Mouse (Mus musculus) MEL (cell line): ENCODE results near the gene Ccdc125. TPM values are rescaled to one million over a fixed set of nuclear protein-coding genes. Genes with fewer than 3 reads are reported as not detected.
A peak's percentile ranks its signal among the peaks of the same experiment; 100 is the strongest.

Experiments
- DNase-seq: peaks from one replicate; pipeline ENCODE4 v3.0.0; 2011; ENCODE audit warnings: low read depth, low spot score
- H3K27ac ChIP-seq: 2 replicates; pipeline ENCODE4 v1.5.1; 2012; ENCODE audit warnings: low read depth, mild to moderate bottlenecking, control low read depth, low read length, moderate library complexity; ENCODE audit not compliant: control insufficient read depth
- H3K27me3 ChIP-seq, 2 experiments: fragments of 150-350 bp in 1 of 2; sonication (generic) in 1 of 2; 2 replicates each; pipeline ENCODE4 v1.6.1; 2012; ENCODE audit warnings: low read length in 2 of 2, mild to moderate bottlenecking in 2 of 2, improper control_type of control experiment in 1 of 2, moderate library complexity in 1 of 2; ENCODE audit not compliant: insufficient read depth in 2 of 2, control insufficient read depth in 1 of 2
- H3K36me3 ChIP-seq, 2 experiments: 2 replicates each; pipeline ENCODE4 v1.6.1; 2012 to 2014; ENCODE audit warnings: low read length in 2 of 2, improper control_type of control experiment in 1 of 2, inconsistent platforms in 1 of 2, mild to moderate bottlenecking in 1 of 2; ENCODE audit not compliant: insufficient read depth in 2 of 2, control insufficient read depth in 1 of 2
- H3K4me1 ChIP-seq, 2 experiments: fragments of 150-350 bp in 1 of 2; sonication (generic) in 1 of 2; 2 replicates each; pipeline ENCODE4 v1.6.1; 2012; ENCODE audit warnings: low read length in 2 of 2, improper control_type of control experiment in 1 of 2, mild to moderate bottlenecking in 1 of 2; ENCODE audit not compliant: insufficient read depth in 2 of 2, control insufficient read depth in 1 of 2
- H3K4me3 ChIP-seq, 2 experiments: fragments of 150-350 bp in 1 of 2; sonication (generic) in 1 of 2; 2 replicates each; pipeline ENCODE4 v1.5.1; 2012; ENCODE audit warnings: low read depth in 2 of 2, low read length in 2 of 2, mild to moderate bottlenecking in 2 of 2, moderate library complexity in 2 of 2, control low read depth in 1 of 2, improper control_type of control experiment in 1 of 2; ENCODE audit not compliant: control insufficient read depth in 1 of 2, insufficient read depth in 1 of 2
- H3K79me2 ChIP-seq: 2 replicates; pipeline ENCODE4 v1.6.1; 2012; ENCODE audit warnings: mild to moderate bottlenecking, low read length, moderate library complexity; ENCODE audit not compliant: control insufficient read depth, poor library complexity, insufficient read depth
- H3K9ac ChIP-seq: 2 replicates; pipeline ENCODE4 v1.6.1; 2012; ENCODE audit warnings: low read depth, mild to moderate bottlenecking, control low read depth, low read length, moderate library complexity; ENCODE audit not compliant: control insufficient read depth, poor library complexity, severe bottlenecking
- H3K9me3 ChIP-seq: fragments of 150-350 bp; sonication (generic); replicated peaks from 2 replicates; pipeline ENCODE4 v1.6.1; 2012; ENCODE audit warnings: mild to moderate bottlenecking, low read length, improper control_type of control experiment, moderate library complexity; ENCODE audit not compliant: insufficient read depth
- CHD1 ChIP-seq: IDR thresholded peaks from 2 replicates; pipeline ENCODE4 v1.6.1; 2012; ENCODE audit warnings: low read depth, mild to moderate bottlenecking, inconsistent platforms, low read length, improper control_type of control experiment
- CHD2 ChIP-seq: IDR thresholded peaks from 2 replicates; pipeline ENCODE4 v1.6.1; 2011; ENCODE audit warnings: low read length, improper control_type of control experiment
- CTCF ChIP-seq, 3 experiments: IDR thresholded peaks in 2 of 3; conservative IDR thresholded peaks in 1 of 3; 2 replicates each; pipeline ENCODE4 v1.5.1; 2011 to 2012; ENCODE audit warnings: low read length in 3 of 3, low read depth in 2 of 3, mild to moderate bottlenecking in 2 of 3, improper control_type of control experiment in 1 of 3, inconsistent platforms in 1 of 3, mixed read lengths in 1 of 3, moderate library complexity in 1 of 3; ENCODE audit not compliant: control insufficient read depth in 1 of 3, insufficient read depth in 1 of 3, poor library complexity in 1 of 3, severe bottlenecking in 1 of 3
- ELF1 ChIP-seq: IDR thresholded peaks from 2 replicates; pipeline ENCODE4 v1.6.1; 2014; ENCODE audit warnings: low read depth, mild to moderate bottlenecking, inconsistent platforms, low read length, improper control_type of control experiment, moderate library complexity
- EP300 ChIP-seq, 2 experiments: IDR thresholded peaks; 2 replicates each; pipeline ENCODE4 v1.6.1; 2011; ENCODE audit warnings: improper control_type of control experiment in 2 of 2, low read length in 2 of 2, low read depth in 1 of 2, mild to moderate bottlenecking in 1 of 2
- ETS1 ChIP-seq: IDR thresholded peaks from 2 replicates; pipeline ENCODE4 v1.6.1; 2012; ENCODE audit warnings: low read depth, mild to moderate bottlenecking, inconsistent platforms, low read length, improper control_type of control experiment, moderate library complexity
- GATA1 ChIP-seq: IDR thresholded peaks from 2 replicates; pipeline ENCODE4 v1.6.1; 2011; ENCODE audit warnings: low read depth, low read length, improper control_type of control experiment
- MAFK ChIP-seq: IDR thresholded peaks from 2 replicates; pipeline ENCODE4 v1.6.1; 2011; ENCODE audit warnings: low read depth, mild to moderate bottlenecking, low read length, improper control_type of control experiment, borderline replicate concordance
- MAX ChIP-seq: IDR thresholded peaks from 2 replicates; pipeline ENCODE4 v1.6.1; 2011; ENCODE audit warnings: low read length, improper control_type of control experiment
- MAZ ChIP-seq: IDR thresholded peaks from 2 replicates; pipeline ENCODE4 v1.6.1; 2012; ENCODE audit warnings: low read depth, mild to moderate bottlenecking, inconsistent platforms, low read length, improper control_type of control experiment
- MYB ChIP-seq: IDR thresholded peaks from 2 replicates; pipeline ENCODE4 v1.6.1; 2011; ENCODE audit warnings: mild to moderate bottlenecking, low read depth, low read length, improper control_type of control experiment
- NRF1 ChIP-seq: IDR thresholded peaks from 2 replicates; pipeline ENCODE4 v1.6.1; 2014; ENCODE audit warnings: low read depth, mild to moderate bottlenecking, inconsistent platforms, low read length, improper control_type of control experiment, moderate library complexity; ENCODE audit not compliant: poor library complexity, insufficient read depth, severe bottlenecking
- POLR2AphosphoS2 ChIP-seq: IDR thresholded peaks from 2 replicates; pipeline ENCODE4 v1.6.1; 2011; ENCODE audit warnings: low read length, improper control_type of control experiment
- POLR2AphosphoS5 ChIP-seq: IDR thresholded peaks from 2 replicates; pipeline ENCODE4 v1.6.1; 2012; ENCODE audit warnings: low read depth, borderline replicate concordance, mild to moderate bottlenecking, inconsistent platforms, low read length, moderate library complexity, mixed read lengths
- RCOR1 ChIP-seq: IDR thresholded peaks from 2 replicates; pipeline ENCODE4 v1.6.1; 2012; ENCODE audit warnings: low read depth, mild to moderate bottlenecking, inconsistent platforms, low read length, improper control_type of control experiment
- SMC3 ChIP-seq: IDR thresholded peaks from 2 replicates; pipeline ENCODE4 v1.6.1; 2011; ENCODE audit warnings: low read depth, low read length, improper control_type of control experiment
- TCF12 ChIP-seq: IDR thresholded peaks from 2 replicates; pipeline ENCODE4 v1.6.1; 2014; ENCODE audit warnings: low read depth, mild to moderate bottlenecking, inconsistent platforms, low read length, improper control_type of control experiment, moderate library complexity
- USF1 ChIP-seq: IDR thresholded peaks from 2 replicates; pipeline ENCODE4 v1.6.1; 2014; ENCODE audit warnings: low read depth, mild to moderate bottlenecking, inconsistent platforms, low read length, improper control_type of control experiment, moderate library complexity
- ZC3H11A ChIP-seq: IDR thresholded peaks from 2 replicates; pipeline ENCODE4 v1.6.1; 2012; ENCODE audit warnings: low read depth, mild to moderate bottlenecking, inconsistent platforms, low read length, improper control_type of control experiment
- ZKSCAN1 ChIP-seq: IDR thresholded peaks from 2 replicates; pipeline ENCODE4 v1.6.1; 2012; ENCODE audit warnings: low read depth, mild to moderate bottlenecking, inconsistent platforms, low read length, improper control_type of control experiment, moderate library complexity
- polyA plus RNA-seq, 2 experiments: library from polyadenylated mRNA; stranded (reverse) in 1 of 2; unstranded in 1 of 2; fragments of >175 nt in 1 of 2; fragments of >200 nt in 1 of 2; gene quantifications; 2 replicates each; pipeline versions ENCODE4 v1.2.1 to v1.2.4; 2012; ENCODE audit warnings: low replicate concordance in 2 of 2, low read depth in 1 of 2; ENCODE audit not compliant: insufficient read length in 2 of 2, insufficient read depth in 1 of 2, missing spikeins in 1 of 2
- total RNA-seq: library from RNA; depleted of rRNA; stranded (reverse); fragments of 300-350 nt; gene quantifications from 2 replicates; pipeline ENCODE4 v1.2.3, GENCODE M21; 2012

Ccdc125 gene
- total and polyA plus RNA-seq, 3 experiments = 0.29 TPM; not detected in 2

DNA sequence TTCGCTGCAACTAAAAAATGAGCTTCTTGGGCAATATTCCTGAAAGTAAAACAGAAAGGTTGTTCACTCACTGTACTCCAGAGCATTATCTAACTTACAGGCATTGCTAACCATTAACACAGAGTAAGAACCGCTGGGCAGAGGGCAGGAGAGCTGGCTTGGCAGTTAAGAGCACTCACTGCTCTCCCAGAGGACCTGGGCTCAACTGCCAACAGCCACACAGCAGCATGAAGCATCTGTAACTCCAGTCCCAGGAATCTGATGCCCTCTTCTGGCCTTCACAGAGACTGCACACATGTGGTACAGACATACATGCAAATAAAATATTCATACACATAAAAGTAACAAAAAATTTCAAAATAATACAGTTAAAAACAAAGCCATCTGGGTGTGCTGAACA, 34.0 kb downstream of the Ccdc125 start:
- H3K4me3 ChIP-seq = no peak overlapping the region
- H3K27me3 ChIP-seq = no peaks in the 10 kb centered on the region
- TF ChIP-seq ELF1 (no peak), CTCF (IDR thresholded peaks at IDR 0.05 in 2 of 3, conservative IDR thresholded peaks at IDR 0.05 in 1 of 3; ENCODE audit: control insufficient read depth in 1 of 3, insufficient read depth in 1 of 3, low read depth in 2 of 3, low read length in 3 of 3, poor library complexity in 1 of 3, severe bottlenecking in 1 of 3) (peak; percentile 25 to 44 (median 29); a peak in 4 of 6 replicates)
- no peak overlapping the region for H3K27ac ChIP-seq
- no peak overlapping the region for H3K9ac ChIP-seq
- peaks cover 0 to 42% of the 10 kb centered on the region in 2 experiments; a peak in 2 of 4 replicates for H3K36me3 ChIP-seq
- H3K4me1 ChIP-seq = no peaks in the 10 kb centered on the region
- DNase-seq = peak; percentile 50
- no peaks in the 10 kb centered on the region for H3K79me2 ChIP-seq
- H3K9me3 ChIP-seq = no peaks in the 10 kb centered on the region

- no peak overlapping the region for H3K4me3 ChIP-seq
- no peaks in the 10 kb centered on the region for H3K9me3 ChIP-seq
- TF ChIP-seq MAZ (no peak), POLR2AphosphoS5 (no peak), USF1 (no peak), EP300 (IDR thresholded peaks at IDR 0.05; ENCODE audit: low read depth in 1 of 2, low read length in 2 of 2) (no peak), ZKSCAN1 (no peak), POLR2AphosphoS2 (no peak), ETS1 (no peak), MAX (no peak), ELF1 (no peak), GATA1 (no peak), ZC3H11A (no peak), MAFK (no peak), SMC3 (no peak), CHD2 (no peak), MYB (no peak), CHD1 (no peak), RCOR1 (no peak), TCF12 (no peak), NRF1 (no peak)
- no peak overlapping the region for H3K9ac ChIP-seq
- peaks cover 4 to 48% of the 10 kb centered on the region in 2 experiments; a peak in 3 of 4 replicates for H3K36me3 ChIP-seq
- H3K27me3 ChIP-seq = no peaks in the 10 kb centered on the region
- no peaks in the 10 kb centered on the region for H3K79me2 ChIP-seq
- no peaks in the 10 kb centered on the region for H3K4me1 ChIP-seq
- no peak overlapping the region for H3K27ac ChIP-seq
- no peak for DNase-seq
These were observed 36.7 kb downstream of the Ccdc125 start for GRCm38 (mm10) chr13:100706206-100706605.
